Mouse (Mus musculus): ENCODE results near the gene Sufu.

The Sufu gene

DNA sequence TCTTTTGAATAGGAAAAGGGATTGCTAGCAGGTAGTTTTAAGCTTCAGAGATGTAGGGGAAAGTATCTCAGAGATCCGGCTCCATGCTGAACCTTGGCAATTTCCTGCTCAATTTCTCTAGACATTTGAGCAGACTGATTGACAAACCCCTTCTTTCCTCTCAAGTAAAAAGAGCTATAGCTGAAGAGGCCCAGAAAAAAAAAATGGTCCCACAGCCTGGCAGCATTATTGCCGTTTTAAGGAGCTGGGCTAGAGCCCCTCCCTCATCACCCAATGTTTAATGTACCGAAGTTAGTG lies 102.8 kb downstream of the Sufu start:
- no peak for DNase-seq (ENCODE audit: low spot score in 2 of 2)

DNA sequence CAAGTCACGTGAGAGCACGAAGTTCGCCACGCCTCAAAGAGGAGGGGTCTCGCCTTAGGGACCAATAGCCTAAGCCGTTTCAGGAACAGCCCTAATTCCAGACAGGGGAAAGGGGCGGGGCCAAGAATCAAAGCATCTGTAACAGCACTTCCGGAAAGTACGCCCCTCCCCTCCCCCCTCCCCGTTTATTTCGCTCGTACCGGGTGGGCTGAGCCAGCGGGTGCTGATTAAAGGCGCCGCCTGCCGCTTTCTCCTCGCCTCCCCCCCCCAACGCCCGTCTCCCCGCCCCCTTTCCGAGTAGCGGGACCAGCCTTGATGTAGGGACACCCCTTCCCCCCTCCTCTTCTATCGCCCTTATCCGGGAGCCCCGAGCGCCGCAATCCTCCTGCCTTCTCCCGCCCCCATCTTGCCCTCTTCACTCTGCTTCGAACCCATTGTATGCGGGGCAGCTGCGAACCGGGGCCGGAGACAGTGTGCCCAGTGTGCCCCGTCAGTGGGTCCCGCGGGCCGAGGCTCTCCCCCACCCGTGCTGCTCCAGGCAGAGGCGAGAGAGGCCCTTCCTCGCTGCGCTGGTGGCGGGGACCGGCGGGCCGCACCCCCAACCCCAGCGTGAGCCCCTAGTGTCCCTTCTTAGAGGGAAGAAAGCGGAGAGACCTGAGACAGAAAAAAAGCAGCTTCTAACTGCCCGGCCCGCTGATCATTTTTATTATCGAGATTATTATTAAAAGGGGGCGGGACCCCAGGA lies 103.3 kb downstream of the Sufu start:
- DNase-seq (ENCODE audit: low spot score in 2 of 2): peak; percentile 96 to 98

DNA sequence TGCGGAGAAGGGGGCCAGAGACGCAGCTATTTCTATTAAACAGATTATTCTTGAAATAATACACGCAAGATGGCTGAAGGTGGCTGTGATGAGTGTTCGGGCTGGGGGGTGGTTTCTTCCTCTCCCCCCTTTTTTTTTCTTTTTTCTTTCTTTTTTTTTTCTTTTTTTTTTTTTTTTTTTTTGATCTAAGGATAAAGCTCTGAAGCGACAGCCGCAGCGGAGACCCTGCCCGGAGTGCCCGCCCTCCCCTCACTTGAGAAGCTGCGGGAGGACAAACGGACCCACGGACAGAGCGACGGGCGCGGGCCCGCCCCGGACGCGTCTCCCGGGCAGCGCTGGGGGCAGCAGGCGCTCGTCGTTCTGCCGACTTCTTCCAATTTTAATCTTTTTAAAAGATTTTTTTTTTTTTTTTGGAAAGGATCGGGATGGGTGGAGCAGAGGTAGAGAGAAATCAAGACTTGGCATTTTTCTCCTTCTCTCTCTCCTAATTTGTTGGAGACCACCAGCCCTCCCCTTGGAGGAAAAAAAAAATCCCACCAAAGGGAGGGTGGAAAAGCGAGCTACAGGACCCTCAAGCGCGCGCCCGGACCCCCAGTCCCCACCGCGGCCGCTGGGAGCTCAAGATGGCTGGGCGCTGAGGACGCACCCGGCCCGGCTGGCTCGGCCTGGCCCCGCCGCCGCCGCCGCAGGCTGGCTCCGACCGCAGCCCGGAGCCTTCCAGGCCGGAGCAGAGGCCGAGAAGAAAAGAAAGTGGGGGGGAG lies 104.1 kb downstream of the Sufu start:
- DNase-seq (ENCODE audit: low spot score in 2 of 2): no peak

DNA sequence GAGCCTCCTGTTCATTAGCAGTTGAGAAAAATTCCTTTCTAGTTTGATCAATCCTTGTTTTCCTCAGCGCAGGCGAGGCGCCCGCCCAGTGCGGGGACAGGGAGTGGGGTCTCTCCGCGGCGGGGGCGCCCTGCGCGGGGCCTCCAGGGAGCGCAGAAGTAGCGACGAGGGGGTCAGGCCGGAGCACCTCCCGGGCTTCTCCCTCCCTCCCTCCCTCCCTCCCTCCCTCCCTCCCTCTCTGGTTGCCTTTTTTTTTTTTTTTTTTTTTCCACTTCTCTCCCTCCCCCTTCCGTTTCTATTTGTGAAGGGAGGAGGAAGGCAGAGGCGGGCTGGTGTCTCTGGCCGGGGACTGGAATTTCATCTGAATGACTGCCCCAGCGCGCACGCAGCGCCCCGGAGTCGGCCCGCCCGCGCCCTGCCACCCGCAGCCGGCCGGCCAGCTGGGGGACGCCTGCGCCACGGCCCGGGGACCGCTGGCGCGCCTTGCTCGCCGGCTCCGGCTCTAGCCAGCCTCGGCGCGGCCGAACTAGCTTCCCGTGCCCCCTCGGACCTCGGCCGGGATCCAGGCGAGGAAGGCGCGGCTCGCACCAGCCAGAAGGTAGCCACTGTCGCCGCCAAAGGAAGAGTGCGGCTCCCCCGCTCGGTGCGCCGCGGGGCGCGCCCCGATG lies 104.8 kb downstream of the Sufu start, which contains the start of gene Trim8:
TSS of gene Trim8 (plus strand) at position 302 of the 668 bp plus-strand sequence.
- peak; percentile 70 to 82 for DNase-seq (ENCODE audit: low spot score in 2 of 2)

DNA sequence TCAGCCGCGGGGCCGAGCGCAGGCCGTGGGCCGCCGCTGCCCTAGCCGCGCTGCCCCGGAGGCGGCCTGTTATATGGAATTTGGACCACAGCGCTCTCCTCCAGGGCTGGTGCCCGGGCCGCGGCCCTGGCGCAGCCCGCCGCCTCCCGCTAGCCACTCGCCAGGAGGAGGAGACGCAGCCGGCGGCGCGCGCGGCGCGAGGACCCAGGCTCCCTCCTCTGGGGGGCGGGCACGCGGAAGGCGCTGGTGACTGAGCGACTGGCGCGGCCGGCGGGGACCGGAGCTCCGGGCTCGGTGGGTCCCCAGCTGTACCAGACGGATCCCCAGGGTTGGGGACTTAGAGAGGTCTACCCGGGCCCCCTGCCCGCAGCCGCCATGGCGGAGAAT lies 105.4 kb downstream of the Sufu start:
- no peak for DNase-seq (ENCODE audit: low spot score in 2 of 2)

DNA sequence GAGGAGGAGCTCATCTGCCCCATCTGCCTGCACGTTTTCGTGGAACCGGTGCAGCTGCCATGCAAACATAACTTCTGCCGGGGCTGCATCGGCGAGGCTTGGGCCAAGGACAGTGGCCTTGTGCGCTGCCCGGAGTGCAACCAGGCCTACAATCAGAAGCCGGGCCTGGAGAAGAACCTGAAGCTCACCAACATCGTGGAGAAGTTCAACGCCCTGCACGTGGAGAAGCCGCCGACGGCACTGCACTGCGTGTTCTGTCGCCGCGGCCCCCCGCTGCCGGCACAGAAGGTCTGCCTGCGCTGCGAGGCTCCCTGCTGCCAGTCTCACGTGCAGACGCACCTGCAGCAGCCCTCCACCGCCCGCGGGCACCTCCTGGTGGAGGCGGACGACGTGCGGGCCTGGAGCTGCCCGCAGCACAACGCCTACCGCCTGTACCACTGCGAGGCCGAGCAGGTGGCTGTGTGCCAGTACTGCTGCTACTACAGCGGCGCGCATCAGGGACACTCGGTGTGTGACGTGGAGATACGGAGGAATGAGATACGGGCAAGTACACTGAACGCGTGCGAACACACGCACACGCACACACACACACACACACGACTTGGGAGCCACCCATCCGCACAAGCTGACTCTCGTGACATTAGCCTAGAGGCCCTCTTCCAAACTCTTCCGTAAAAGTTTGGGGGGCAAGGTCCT lies 105.9 kb downstream of the Sufu start:
- peak; percentile 69 to 75 for DNase-seq (ENCODE audit: low spot score in 2 of 2)

DNA sequence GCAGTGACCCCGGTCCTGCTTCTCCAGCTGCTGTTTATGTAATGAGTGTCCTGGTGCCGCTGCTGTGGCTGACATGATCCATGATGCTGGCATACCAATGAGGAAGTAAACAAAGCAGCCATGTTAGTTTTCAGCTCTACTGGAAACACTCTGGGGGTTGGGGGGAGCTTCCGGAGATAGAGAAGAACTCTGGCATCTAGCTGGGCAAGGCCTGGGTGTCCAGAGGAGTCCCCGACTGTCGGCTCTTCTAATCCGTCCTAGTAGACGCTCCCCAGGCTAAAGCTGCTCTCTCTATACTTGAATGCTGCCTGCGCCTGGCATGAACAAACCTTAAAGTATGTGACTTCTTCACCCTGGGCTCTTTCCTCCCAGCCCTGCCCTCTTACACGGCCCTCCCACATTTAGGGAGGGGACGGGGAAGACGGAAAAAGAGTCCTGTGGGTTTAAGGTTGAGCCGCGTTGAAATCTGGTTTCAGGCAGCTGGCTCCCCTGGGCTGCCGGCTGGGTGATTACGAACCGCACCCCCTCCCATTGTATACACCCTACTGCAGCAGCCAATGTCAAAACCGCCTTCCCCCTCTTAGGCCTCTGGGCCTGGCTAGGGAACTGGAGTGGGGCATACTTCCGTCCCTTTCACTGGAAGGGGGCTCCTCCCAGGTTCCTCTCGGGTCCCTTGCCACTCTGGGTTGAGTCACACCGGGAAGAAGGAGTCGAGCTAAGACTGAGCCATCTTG lies 106.8 kb downstream of the Sufu start:
- DNase-seq (ENCODE audit: low spot score in 2 of 2): no peak

DNA sequence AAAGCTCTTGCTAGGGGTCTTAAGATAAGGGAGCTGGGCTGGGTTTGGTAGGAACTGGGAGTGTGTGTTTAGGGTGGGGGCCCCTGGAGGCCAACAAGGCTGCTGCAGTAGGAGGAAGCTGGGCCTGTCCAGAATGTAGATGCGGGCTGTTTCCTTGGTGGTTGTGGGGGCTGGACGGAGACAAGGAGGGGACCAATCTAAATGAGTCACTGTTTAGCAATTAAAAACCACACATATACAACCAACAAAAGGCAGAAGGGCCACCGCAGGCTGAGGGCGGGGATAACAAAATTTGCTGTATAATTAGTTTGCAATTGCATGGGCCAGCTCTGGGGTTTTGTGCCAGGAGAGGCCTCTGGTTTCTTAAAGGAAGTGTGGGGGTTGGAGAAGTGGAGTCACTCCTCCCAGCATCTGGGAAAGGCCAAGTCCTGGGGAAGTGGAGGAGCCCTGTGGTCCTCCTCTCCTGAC lies 107.4 kb downstream of the Sufu start:
- DNase-seq (ENCODE audit: low spot score in 2 of 2): no peak

DNA sequence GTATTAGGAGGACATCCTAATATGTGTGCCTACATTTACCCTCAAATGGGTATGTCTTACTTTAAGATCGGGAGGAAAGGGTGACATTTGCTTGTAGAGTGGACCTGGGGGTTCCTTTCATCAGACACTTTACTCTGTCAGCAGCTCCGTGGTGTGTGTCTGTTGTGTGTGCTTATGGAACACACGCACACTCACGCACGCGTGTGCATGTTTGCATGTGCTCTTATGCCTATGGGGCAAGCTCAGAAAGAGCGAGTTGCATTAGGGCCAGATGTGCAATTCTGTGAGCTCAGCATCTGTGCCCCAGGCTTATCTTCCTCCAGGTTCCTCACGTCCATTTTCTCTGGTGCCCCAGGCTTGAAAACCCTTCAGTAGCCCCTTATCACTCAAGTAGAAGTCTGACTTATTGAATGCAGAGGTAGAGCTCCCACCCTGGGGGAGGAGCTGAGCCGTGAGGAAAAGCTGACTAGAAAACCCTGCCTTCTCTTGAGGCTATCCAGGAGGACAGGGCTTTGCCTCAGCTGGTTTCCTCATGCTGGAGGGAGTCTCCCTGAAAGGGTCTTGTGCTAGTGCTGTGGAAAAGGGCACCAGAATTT lies 108.2 kb downstream of the Sufu start:
- no peak for DNase-seq (ENCODE audit: low spot score in 2 of 2)

DNA sequence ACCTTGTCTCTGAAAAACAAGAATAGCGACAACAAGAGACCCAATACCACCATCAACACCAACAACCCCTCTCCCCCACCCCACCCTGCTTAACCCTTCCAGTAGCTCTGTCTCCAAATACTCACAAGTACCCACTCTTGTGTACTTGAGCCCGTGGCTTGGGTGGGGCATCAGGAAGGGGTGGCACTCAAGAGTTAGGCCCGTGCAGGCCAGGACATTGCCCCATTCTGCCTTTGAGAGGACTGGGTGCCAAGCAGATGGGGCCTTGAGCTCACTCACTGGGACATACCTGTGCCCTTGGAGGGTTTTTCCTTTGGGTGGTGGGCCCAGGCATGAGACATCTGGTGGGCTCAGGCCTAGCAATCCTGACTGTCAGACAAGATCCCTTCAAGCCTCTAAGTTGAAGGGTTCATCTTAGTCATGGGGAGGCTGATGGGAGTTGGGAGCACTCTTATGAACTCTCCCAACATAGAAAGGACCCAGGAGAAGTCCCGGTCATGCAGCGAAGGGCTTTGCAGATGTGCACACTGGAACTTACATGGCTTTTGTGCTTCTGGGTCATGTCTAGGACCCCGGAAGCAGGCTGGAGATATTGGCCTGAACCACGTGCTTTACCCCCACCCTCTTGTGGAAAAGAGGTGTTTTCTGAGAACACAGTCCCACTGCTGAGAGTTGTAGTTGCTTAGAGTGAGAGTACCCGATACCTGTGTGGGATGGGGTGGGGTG lies 109.1 kb downstream of the Sufu start:
- no peak for DNase-seq (ENCODE audit: low spot score in 2 of 2)

DNA sequence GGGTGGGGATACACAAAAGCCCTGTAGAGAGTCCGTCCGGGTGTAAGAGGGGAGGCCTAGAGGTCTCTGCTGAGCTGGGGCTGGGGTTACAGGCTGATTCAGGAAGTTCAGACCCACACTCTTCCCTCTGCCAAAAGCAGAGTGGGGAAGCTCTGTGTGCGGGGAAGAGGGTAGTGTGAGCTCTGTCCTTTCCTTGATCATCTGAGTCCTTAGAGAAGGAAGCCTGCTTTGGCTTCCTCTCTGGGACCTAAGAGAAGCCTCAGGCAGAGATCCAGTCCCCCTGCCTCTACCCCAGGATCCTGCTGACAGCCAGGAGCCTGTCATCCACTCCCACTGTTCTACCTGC lies 109.6 kb downstream of the Sufu start:
- DNase-seq (ENCODE audit: low spot score in 2 of 2): no peak

DNA sequence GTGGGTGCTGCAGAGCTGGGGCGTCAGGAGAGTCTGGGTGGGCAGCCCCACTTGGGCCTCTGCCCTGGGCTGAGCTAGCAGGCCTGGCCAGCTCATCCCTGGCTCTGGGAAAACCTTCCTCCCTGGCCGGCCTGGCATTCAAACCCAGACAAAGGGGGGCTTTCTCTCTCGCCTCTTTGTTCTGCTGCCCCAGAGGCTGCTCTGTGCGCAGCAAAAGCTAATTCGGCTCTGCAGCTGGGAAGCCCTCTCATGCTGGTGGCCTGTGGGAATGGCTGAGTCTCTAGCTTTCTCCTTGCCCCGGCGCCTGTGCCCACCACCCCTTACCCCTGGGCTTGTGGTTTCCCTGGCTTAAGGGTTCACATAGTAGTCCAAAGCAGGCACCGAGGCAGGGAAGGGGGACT lies 110.5 kb downstream of the Sufu start:
- no peak for DNase-seq (ENCODE audit: low spot score in 2 of 2)

DNA sequence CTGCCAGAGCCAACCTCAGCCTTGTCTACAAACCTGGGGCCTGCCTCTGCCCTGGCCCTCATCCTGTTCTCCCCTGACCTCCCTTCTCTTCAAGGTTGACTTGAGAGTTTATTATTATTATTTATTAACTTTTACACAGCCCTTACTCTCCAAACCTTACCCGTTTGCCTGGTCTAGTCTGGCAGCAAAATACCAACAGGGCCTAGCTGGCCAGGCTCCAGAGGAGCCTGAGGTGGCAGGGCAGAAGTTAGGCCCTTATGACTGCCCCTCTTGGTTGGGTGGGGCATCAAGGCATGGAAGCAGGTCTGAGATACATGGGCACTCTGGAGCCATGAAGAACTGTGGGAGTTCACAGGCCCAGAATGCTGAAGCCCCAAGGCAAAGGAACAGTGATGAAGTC lies 111.1 kb downstream of the Sufu start:
- no peak for DNase-seq (ENCODE audit: low spot score in 2 of 2)

DNA sequence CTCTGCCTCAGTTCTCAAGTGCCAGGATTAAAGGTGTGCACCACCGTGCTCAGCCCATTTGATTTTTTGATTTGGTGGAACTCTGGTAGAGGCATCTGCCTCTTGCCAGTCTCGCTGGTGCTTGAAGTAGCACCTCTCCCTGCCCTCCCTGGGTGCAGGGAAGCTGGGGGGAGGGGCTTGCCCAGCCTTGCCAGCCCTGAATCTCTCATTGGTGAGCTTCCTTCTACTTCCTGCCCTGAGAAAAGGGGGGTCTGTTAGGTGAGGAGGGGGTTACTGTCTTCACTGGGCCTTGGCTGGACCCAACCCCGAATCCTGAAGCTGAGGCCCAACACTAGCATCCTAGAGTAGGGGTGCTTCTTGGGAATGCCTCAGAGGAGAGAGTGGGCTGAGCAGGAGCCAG lies 112.0 kb downstream of the Sufu start:
- no peak for DNase-seq (ENCODE audit: low spot score in 2 of 2)

DNA sequence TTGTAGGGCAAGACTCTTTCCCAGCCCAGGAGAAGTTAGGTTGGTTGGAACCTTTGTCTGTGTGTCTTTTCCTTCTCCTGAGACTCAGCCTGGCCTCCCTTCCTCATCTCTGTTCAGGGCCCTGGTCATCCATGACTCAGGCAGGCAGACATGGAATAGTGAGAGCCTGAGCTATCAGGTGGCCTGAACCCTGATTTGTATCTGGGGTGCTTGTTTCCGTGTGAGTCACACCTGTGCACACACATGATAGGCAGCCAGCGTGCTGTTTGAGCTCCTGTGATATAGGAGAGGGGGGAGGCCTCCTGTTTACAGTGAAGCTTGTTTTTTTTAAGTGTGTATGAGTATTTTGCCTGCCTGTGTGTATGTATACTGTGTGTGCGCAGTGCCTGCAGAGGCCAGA lies 112.5 kb downstream of the Sufu start:
- no peak for DNase-seq (ENCODE audit: low spot score in 2 of 2)

DNA sequence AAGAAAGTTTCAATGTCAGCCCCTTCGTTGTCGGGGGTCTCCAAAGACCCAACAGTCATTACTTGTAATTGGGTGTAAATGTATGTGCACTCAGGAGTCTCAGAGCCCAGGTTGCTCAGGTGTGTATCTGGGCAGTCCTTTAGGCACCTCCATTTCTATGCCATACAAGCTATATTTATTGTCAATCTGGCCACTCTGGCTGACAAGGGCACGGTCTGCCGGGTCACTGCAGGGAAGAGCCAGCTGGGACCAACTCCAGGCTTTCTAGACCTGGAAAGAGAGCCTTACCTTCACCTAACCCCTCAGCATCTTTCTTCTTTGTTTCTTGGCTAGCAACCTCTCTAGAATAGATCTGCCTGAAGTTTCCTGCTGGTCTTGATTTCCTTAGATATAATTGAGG lies 113.0 kb downstream of the Sufu start:
- no peak for DNase-seq (ENCODE audit: low spot score in 2 of 2)

DNA sequence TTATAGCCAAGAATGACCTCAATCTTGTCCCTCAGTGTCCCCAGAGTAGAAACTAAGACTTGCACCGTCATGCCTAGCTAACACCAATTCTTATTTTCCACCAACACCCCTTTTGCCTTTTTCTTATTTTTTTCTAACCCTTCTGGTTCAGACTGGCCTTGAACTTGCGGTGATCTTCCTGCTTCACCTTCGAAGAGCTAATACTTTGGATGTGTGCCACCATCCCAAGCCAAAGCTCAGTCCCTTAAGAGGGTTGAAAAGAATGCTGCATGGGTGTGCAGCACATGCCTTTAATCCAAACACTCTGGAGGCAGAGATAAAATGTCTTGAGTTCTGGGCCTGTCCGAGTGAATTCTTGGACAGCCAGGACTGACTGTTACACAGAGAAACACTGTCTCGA lies 113.7 kb downstream of the Sufu start:
- no peak for DNase-seq (ENCODE audit: low spot score in 2 of 2)

DNA sequence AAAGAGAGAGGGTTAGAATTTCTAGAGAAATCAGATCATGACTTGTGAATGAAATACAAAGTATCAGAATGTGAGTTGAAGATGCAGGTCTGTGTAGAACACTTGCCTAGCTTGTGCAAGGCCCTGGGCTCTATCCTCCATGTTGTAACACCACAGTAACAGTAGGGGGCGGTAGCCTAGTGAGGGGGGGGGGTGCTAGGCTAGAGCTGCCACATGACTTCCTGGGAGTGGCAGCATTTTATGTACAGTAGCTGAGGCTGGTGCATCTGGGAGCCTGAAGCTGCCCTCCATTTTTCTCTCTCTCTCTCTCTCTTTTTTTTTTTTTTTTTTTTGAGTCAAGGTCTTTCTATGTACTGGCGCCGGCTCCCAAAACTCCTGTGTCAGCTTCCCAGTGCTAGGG lies 114.1 kb downstream of the Sufu start:
- no peak for DNase-seq (ENCODE audit: low spot score in 2 of 2)

DNA sequence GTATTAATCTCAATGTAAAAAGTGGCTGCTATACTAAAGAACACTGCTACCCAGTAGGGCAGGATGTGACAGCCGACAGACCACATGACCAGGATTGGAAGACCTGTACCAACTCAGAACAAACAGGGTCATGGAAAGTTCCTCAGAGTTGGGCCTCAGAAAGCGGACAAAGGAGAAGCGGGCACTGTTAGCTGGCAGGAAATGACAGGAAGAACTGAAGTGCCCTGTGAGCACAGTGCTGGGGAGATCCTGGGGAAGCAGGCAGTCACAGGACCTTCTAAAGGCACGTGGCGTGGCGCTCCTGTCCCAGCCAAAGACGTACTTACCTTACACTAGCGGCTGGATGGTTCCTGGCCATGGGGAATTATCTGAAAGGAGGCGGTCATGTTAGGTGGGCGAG lies 114.6 kb downstream of the Sufu start:
- DNase-seq (ENCODE audit: low spot score in 2 of 2): no peak

DNA sequence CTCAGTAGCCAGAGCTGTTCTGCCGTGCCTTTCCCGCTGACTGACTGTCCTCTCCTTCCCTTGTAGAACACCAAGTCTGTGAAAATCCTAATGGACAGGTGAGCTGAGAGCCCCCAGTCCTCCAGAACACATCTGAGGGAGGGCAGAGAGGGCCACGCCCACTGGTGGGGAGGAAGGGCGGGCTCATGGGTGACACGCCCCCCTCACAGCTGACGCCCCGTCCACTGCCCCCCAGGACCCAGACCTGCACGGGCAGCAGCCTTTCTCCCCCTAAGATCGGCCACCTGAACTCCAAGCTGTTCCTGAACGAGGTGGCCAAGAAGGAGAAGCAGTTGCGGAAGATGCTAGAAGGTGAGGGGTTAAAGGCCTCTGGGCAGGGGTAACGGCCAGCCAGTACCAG lies 117.7 kb downstream of the Sufu start:
- no peak for DNase-seq (ENCODE audit: low spot score in 2 of 2)

Data from frontal cortex, postnatal 14 days (tissue).